Mouse (Mus musculus) brain, adult 2 months (tissue): Measurements from ENCODE around the gene 6430571L13Rik.

Experiments used
- DNase-seq: peaks from one replicate; pipeline ENCODE4 v3.0.0; 2011; ENCODE audit warnings: low read depth, low spot score

Gene 6430571L13Rik

GRCm38 (mm10) chr9:107384396-107384795 lies 44.0 kb downstream of the 6430571L13Rik start:
- DNase-seq = peak; percentile 61

GRCm38 (mm10) chr9:107386722-107387121 lies 46.3 kb downstream of the 6430571L13Rik start:
- DNase-seq = peak; percentile 58

- DNase-seq = no peak
Observed at GRCm38 (mm10) chr9:107387708-107388107, 47.3 kb downstream of the 6430571L13Rik start.

GRCm38 (mm10) chr9:107388263-107388662 lies 47.9 kb downstream of the 6430571L13Rik start:
- DNase-seq = no peak

- DNase-seq = no peak
Observed at GRCm38 (mm10) chr9:107396397-107396796, 56.0 kb downstream of the 6430571L13Rik start.

GRCm38 (mm10) chr9:107398968-107399367 lies 58.6 kb downstream of the 6430571L13Rik start:
- DNase-seq = no peak

- DNase-seq = peak; percentile 83
Observed at GRCm38 (mm10) chr9:107399491-107399971, 59.1 kb downstream of the 6430571L13Rik start, which contains the start of gene Cacna2d2. Cacna2d2 (plus strand) TSS chr9:107399612.

GRCm38 (mm10) chr9:107400060-107400511 lies 59.7 kb downstream of the 6430571L13Rik start:
- DNase-seq = no peak

- no peak for DNase-seq
Observed at GRCm38 (mm10) chr9:107400666-107401285, 60.4 kb downstream of the 6430571L13Rik start.
